Mouse (Mus musculus): ENCODE data around the gene Zcchc24.

Zcchc24 gene

DNA sequence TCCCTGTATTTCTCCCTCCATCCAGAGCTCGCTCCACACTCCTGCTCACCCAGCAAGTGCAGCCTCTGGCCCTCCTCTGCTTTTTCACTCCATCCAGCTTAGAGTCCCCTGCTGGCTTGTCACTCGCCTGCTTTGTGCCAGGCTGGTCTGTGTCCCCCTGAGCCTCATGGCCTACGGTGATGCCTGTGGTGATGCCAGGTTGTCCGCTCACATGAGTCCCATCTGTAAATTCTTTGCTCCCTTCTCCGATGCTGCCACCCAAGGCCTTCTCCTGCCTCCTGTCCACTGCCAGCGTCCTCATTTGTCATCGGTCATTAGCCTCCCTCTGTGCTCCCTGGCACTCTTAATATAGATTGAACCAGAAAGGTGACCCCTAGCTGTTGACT, 104.5 kb downstream of the Zcchc24 start:
- DNase-seq: no peak

- DNase-seq: no peak
Measured at GRCm38 (mm10) chr14:25663649-25664309, 105.1 kb downstream of the Zcchc24 start.
